Mouse (Mus musculus) myocyte (in vitro differentiated cells): ENCODE results near the gene Nynrin. TPM values are rescaled to one million over a fixed set of nuclear protein-coding genes. Genes with fewer than 3 reads are reported as not detected.
A peak's percentile ranks its signal among the peaks of the same experiment; 100 is the strongest.

Source experiments
- H3K27me3 ChIP-seq: one replicate; pipeline ENCODE4 v1.6.1; 2011; ENCODE audit not compliant: control insufficient read depth, insufficient read depth, insufficient read length
- H3K36me3 ChIP-seq: one replicate; pipeline ENCODE4 v1.6.1; 2011; ENCODE audit not compliant: control insufficient read depth, insufficient read depth
- H3K4me2 ChIP-seq: one replicate; pipeline ENCODE4 v1.6.1; 2011; ENCODE audit warnings: low read depth, control low read depth
- H3K4me3 ChIP-seq: one replicate; pipeline ENCODE4 v1.5.1; 2011; ENCODE audit warnings: mild to moderate bottlenecking, control low read depth, moderate library complexity
- H3K79me2 ChIP-seq: one replicate; pipeline ENCODE4 v1.6.1; 2011; ENCODE audit not compliant: control insufficient read depth, insufficient read depth
- H3ac ChIP-seq: one replicate; pipeline ENCODE4 v1.6.1; 2011; ENCODE audit not compliant: control insufficient read depth, insufficient read length
- CEBPB ChIP-seq: IDR thresholded peaks from 2 replicates; pipeline ENCODE4 v1.6.1; 2011; ENCODE audit warnings: mild to moderate bottlenecking, moderate library complexity; ENCODE audit not compliant: poor library complexity, insufficient read depth, severe bottlenecking
- E2F4 ChIP-seq: IDR thresholded peaks from one replicate; pipeline ENCODE4 v1.6.1; 2011; ENCODE audit warnings: mild to moderate bottlenecking, control low read depth, moderate library complexity; ENCODE audit not compliant: insufficient read depth
- MAX ChIP-seq: IDR thresholded peaks from one replicate; pipeline ENCODE4 v1.6.1; 2011; ENCODE audit warnings: low read depth, mild to moderate bottlenecking, control low read depth
- MYOD1 ChIP-seq, 3 experiments: IDR thresholded peaks; one replicate each; pipeline ENCODE4 v1.6.1; 2011; ENCODE audit warnings: control low read depth in 2 of 3, low read depth in 2 of 3, mild to moderate bottlenecking in 2 of 3, moderate library complexity in 1 of 3; ENCODE audit not compliant: insufficient read length in 2 of 3, control insufficient read depth in 1 of 3
- MYOG ChIP-seq, 3 experiments: IDR thresholded peaks; one replicate each; pipeline ENCODE4 v1.6.1; 2011; ENCODE audit warnings: control low read depth in 2 of 3, low read depth in 2 of 3, mild to moderate bottlenecking in 2 of 3; ENCODE audit not compliant: insufficient read length in 2 of 3, control insufficient read depth in 1 of 3, insufficient read depth in 1 of 3
- POLR2A ChIP-seq: IDR thresholded peaks from one replicate; pipeline ENCODE4 v1.6.1; 2011; ENCODE audit warnings: low read depth, mild to moderate bottlenecking, control low read depth, moderate library complexity; ENCODE audit not compliant: insufficient read length
- POLR2AphosphoS2 ChIP-seq: IDR thresholded peaks from one replicate; pipeline ENCODE4 v1.6.1; 2011; ENCODE audit warnings: low read depth, control low read depth; ENCODE audit not compliant: insufficient read length
- REST ChIP-seq: IDR thresholded peaks from one replicate; pipeline ENCODE4 v1.6.1; 2011; ENCODE audit warnings: mild to moderate bottlenecking, control low read depth, moderate library complexity; ENCODE audit not compliant: insufficient read depth, insufficient read length
- SRF ChIP-seq: IDR thresholded peaks from one replicate; pipeline ENCODE4 v1.6.1; 2011; ENCODE audit warnings: low read depth; ENCODE audit not compliant: control insufficient read depth, insufficient read length
- TCF12 ChIP-seq: IDR thresholded peaks from one replicate; pipeline ENCODE4 v1.6.1; 2011; ENCODE audit warnings: mild to moderate bottlenecking, control low read depth; ENCODE audit not compliant: poor library complexity, insufficient read depth, severe bottlenecking
- TCF3 ChIP-seq: IDR thresholded peaks from one replicate; pipeline ENCODE4 v1.6.1; 2011; ENCODE audit warnings: low read depth, control low read depth; ENCODE audit not compliant: insufficient read length
- USF1 ChIP-seq: IDR thresholded peaks from one replicate; pipeline ENCODE4 v1.6.1; 2011; ENCODE audit warnings: low read depth, mild to moderate bottlenecking, control low read depth, moderate library complexity
- polyA plus RNA-seq: library from polyadenylated mRNA; unstranded; fragments of >200 nt; fragmentation: generic; extraction: Trizol; gene quantifications from one replicate; pipeline ENCODE4 v1.2.1, GENCODE M21; 2012; ENCODE audit warnings: missing spikeins

The Nynrin gene
- polyA plus RNA-seq, 1 experiment: 0.12 TPM

DNA sequence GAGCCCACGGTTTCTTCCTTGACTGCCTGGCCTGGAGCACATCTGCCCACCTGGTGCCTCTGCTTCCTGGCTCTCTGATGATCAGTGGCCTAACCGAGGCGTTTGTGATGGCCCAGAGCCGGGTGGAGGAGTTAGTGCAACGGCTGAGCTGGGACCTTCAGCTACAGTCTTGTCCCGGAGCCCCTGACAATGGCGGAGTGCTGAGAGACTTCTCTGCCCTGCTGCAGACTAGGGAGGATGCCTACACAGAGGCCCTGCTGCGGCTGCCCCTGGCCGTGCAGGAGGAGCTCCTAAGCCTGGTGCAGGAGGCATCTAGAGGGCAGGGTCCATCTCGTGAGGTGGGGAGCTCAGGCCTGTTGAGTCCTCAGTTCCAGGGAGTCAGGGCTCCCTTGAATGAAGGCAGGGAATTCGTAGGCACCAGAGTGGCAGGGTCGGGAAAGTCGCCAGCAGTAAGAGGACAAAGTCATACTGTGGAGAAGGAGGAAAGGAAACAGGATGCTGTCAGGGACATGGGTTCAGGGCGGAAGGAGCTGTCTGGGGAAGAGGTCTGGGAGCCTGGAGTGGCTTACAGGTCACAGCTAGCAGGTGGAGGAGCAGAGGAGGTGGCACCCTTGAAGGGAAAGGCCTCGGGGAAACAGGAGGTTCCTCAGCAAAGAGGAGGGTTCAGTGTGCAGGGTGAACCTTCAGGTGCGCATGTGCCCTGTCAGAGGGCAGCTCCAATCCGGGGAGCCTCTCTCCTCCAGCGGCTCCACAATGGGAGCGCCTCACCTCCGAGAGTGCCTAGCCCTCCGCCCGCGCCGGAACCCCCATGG, 33.0 kb downstream of the Nynrin start:
- peak overlapping the region; percentile 86 for H3K4me3 ChIP-seq
- no peaks in the 10 kb centered on the region for H3K27me3 ChIP-seq
- TF ChIP-seq POLR2A (no peak), MYOG (IDR thresholded peaks at IDR 0.05; ENCODE audit: control insufficient read depth in 1 of 3, insufficient read depth in 1 of 3, insufficient read length in 2 of 3, low read depth in 2 of 3) (no peak)
- peak overlapping the region; percentile 81 for H3K4me2 ChIP-seq
- H3ac ChIP-seq: peak overlapping the region; percentile 67
- H3K79me2 ChIP-seq: no peaks in the 10 kb centered on the region
- H3K36me3 ChIP-seq: peaks cover 38% of the 10 kb centered on the region

DNA sequence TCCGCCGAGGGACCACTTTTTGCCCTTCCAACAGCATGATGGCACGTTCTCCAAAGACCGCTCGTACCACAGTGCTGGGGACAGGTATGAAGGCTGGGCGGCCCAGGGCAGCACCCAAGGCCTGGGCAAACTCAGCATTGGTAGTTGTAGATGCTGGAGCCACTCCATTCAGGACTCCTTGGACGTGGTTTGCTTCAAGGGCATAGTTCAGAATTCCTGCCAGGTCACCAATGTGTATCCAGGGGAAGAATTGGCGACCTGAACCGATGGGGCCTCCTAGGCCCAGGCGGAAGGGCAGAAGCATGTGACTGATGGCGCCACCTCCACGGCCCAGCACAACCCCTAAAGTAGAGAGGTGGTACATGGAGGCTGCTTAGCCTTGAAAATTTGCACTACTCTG, 43.9 kb downstream of the Nynrin start:
- peaks cover 41% of the 10 kb centered on the region for H3K36me3 ChIP-seq
- TF ChIP-seq MAX (no peak), POLR2AphosphoS2 (peak; percentile 38), USF1 (no peak)

DNA sequence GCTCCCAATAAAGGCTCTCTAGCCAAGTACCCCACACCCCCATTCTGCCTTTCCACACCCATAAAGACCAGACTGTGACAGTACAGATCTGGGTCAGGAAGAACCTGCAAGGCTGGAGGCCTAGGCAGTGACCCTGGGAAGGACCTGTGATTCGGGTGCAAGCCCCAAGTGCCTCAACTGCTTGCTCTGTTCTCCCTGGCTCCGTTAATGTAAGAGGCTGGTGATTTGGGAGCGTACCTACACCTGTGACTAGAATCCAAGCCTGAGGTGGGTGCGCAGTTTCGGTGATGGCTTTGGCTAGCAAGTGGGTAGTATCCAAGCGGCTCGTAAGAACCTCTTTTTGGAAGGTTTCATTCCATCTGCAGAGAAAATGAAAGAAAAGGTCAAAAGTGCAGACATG, 45.1 kb downstream of the Nynrin start:
- Histone ChIP-seq H3K36me3 (peaks cover 28% of the 10 kb centered on the region), H3ac (no peak overlapping the region), H3K27me3 (no peaks in the 10 kb centered on the region), H3K4me3 (no peak overlapping the region), H3K4me2 (no peak overlapping the region), H3K79me2 (no peaks in the 10 kb centered on the region)
- peak; percentile 82 for TF ChIP-seq POLR2AphosphoS2
- TF ChIP-seq REST: no peak

More for the DNA sequence above, 43.9 kb downstream of the Nynrin start:
- no peak overlapping the region for H3ac ChIP-seq
- no peak overlapping the region for H3K4me2 ChIP-seq
- H3K27me3 ChIP-seq: no peaks in the 10 kb centered on the region
- H3K79me2 ChIP-seq: no peaks in the 10 kb centered on the region
- no peak overlapping the region for H3K4me3 ChIP-seq

DNA sequence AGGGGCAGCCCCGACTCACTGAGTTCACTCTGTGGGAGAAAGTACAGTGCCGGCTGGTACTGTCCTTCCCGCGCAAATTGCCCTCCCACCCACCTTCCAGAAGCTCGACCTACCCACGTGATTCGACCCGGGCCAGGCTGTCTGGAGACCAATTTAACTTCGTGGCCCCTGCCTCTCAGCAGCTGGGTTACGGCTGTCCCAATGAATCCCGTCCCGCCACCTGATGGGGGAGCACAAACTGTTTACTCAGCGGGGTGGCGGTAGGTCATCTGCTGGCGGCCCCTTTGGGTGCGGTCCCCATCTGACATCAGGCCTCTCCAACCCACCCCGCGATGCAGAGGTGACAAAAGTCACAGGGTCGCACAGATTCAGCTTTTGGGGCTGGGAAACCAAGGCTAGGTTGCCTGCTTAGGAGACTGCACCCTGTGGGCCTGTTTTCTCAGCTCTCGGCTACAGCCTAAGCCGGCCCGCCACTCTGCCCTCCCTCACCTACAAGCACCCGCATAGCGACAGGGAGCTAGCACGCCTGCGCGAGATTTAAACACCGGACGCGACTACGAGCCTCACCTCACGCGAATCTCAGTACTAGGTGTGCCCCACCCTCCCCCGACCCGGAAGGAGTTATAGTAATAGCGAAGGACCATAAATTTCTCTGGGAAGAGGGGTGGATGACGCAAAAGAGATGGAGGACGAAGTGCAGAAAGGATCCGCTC, 46.0 kb downstream of the Nynrin start, which contains the start of gene Sdr39u1:
Gene Sdr39u1 (minus strand): TSS at position 593 of the 713 bp plus-strand sequence.
- no peaks in the 10 kb centered on the region for H3K79me2 ChIP-seq
- no peak within 1 kb of the TSS for H3K4me3 ChIP-seq
- peak within 1 kb of the TSS; percentile 42 for H3K4me2 ChIP-seq
- H3K27me3 ChIP-seq: no peaks in the 10 kb centered on the region
- no peak within 1 kb of the TSS for H3ac ChIP-seq
- TF ChIP-seq POLR2A: no peak
- no peak for TF ChIP-seq MYOG (IDR thresholded peaks at IDR 0.05; ENCODE audit: control insufficient read depth in 1 of 3, insufficient read depth in 1 of 3, insufficient read length in 2 of 3, low read depth in 2 of 3)
- no peak for TF ChIP-seq MAX
- no peak for TF ChIP-seq E2F4
- TF ChIP-seq REST: no peak
- TF ChIP-seq SRF: no peak
- TF ChIP-seq CEBPB: no peak
- TF ChIP-seq USF1: no peak
- TF ChIP-seq MYOD1 (IDR thresholded peaks at IDR 0.05; ENCODE audit: control insufficient read depth in 1 of 3, insufficient read length in 2 of 3, low read depth in 2 of 3): no peak
- TF ChIP-seq TCF12: no peak
- no peak for TF ChIP-seq POLR2AphosphoS2
- TF ChIP-seq TCF3: no peak
- peaks cover 19% of the 10 kb centered on the region for H3K36me3 ChIP-seq

DNA sequence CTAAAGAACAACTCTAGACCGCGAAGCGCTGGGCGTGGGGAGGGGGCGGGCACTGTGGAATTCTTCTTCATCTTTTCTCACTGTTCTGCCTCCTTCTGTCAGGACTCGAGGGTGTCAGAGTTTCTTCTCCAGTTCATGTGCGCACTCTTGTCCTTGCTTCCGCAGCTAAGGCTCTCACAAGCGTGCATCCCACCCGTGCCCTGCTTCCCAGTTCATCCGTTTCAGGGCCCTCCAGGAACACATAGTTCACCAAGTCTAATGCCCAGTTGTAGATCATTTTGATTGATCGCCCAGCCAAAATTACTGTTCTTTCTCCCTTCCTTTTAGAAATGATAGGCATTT, 46.6 kb downstream of the Nynrin start:
- Histone ChIP-seq H3K4me3 (no peak overlapping the region), H3K27me3 (no peaks in the 10 kb centered on the region), H3K4me2 (peak overlapping the region; percentile 42), H3K36me3 (peaks cover 15% of the 10 kb centered on the region), H3K79me2 (no peaks in the 10 kb centered on the region), H3ac (no peak overlapping the region)
- TF ChIP-seq POLR2A (no peak), MAX (no peak), SRF (no peak), TCF12 (no peak), REST (no peak), USF1 (no peak), E2F4 (no peak), CEBPB (no peak), TCF3 (no peak), MYOD1 (IDR thresholded peaks at IDR 0.05; ENCODE audit: control insufficient read depth in 1 of 3, insufficient read length in 2 of 3, low read depth in 2 of 3) (no peak), MYOG (IDR thresholded peaks at IDR 0.05; ENCODE audit: control insufficient read depth in 1 of 3, insufficient read depth in 1 of 3, insufficient read length in 2 of 3, low read depth in 2 of 3) (no peak), POLR2AphosphoS2 (no peak)
